Mouse (Mus musculus) Muller cell, postnatal 12 days (primary cell): ENCODE measurements around the gene Rab43.

Experiments used
- DNase-seq: peaks from one replicate; pipeline ENCODE4 v3.0.0-alpha.2; 2015; ENCODE audit errors: inconsistent ontology term

The Rab43 gene

GRCm38 (mm10) chr6:87811675-87812338, at the start of gene Rab43:
TSS of gene Rab43 (minus strand) at chr6:87812164.
- peak; percentile 95 for DNase-seq

GRCm38 (mm10) chr6:87857071-87857470, 45.1 kb upstream of the Rab43 start:
- peak; percentile 73 for DNase-seq

- peak; percentile 38 for DNase-seq
Measured at GRCm38 (mm10) chr6:87853446-87853845, 41.5 kb upstream of the Rab43 start.

GRCm38 (mm10) chr6:87851871-87852270, 39.9 kb upstream of the Rab43 start:
- no peak for DNase-seq

- peak; percentile 98 for DNase-seq
Measured at GRCm38 (mm10) chr6:87850900-87851614, 39.1 kb upstream of the Rab43 start, which contains the start of gene Cnbp. TSS of gene Cnbp (minus strand) at chr6:87851106.

- DNase-seq = peak; percentile 72
Measured at GRCm38 (mm10) chr6:87850155-87850899, 38.4 kb upstream of the Rab43 start.

GRCm38 (mm10) chr6:87849780-87850154, 37.8 kb upstream of the Rab43 start:
- peak; percentile 30 for DNase-seq

GRCm38 (mm10) chr6:87846813-87847212, 34.8 kb upstream of the Rab43 start:
- DNase-seq = no peak

GRCm38 (mm10) chr6:87845031-87845695, 33.2 kb upstream of the Rab43 start:
- DNase-seq = no peak

GRCm38 (mm10) chr6:87842254-87842653, 30.3 kb upstream of the Rab43 start:
- no peak for DNase-seq

- no peak for DNase-seq
Measured at GRCm38 (mm10) chr6:87841635-87842034, 29.7 kb upstream of the Rab43 start.

- no peak for DNase-seq
Measured at GRCm38 (mm10) chr6:87839797-87840341, 27.9 kb upstream of the Rab43 start.

- DNase-seq = peak; percentile 98
Measured at GRCm38 (mm10) chr6:87838551-87839197, 26.7 kb upstream of the Rab43 start, which contains the start of gene Isy1. TSS of gene Isy1 (minus strand) at chr6:87838798.

- DNase-seq = no peak
Measured at GRCm38 (mm10) chr6:87835695-87836094, 23.7 kb upstream of the Rab43 start, which contains the start of gene Gm45140. TSS of gene Gm45140 (minus strand) at chr6:87835795.

GRCm38 (mm10) chr6:87820366-87820765, 8.4 kb upstream of the Rab43 start:
- no peak for DNase-seq

- DNase-seq = no peak
Measured at GRCm38 (mm10) chr6:87814486-87814885, 2.5 kb upstream of the Rab43 start.

- no peak for DNase-seq
Measured at GRCm38 (mm10) chr6:87812656-87813055, 692 bp upstream of the Rab43 start.

GRCm38 (mm10) chr6:87810713-87811669, 973 bp downstream of the Rab43 start:
- DNase-seq = peak; percentile 86

- peak; percentile 4 for DNase-seq
Measured at GRCm38 (mm10) chr6:87810311-87810710, 1.7 kb downstream of the Rab43 start.

GRCm38 (mm10) chr6:87809651-87810161, 2.3 kb downstream of the Rab43 start:
- no peak for DNase-seq
